Comparison of ENCODE assay signal across 8 mouse cellular contexts in the genomic region with DNA sequence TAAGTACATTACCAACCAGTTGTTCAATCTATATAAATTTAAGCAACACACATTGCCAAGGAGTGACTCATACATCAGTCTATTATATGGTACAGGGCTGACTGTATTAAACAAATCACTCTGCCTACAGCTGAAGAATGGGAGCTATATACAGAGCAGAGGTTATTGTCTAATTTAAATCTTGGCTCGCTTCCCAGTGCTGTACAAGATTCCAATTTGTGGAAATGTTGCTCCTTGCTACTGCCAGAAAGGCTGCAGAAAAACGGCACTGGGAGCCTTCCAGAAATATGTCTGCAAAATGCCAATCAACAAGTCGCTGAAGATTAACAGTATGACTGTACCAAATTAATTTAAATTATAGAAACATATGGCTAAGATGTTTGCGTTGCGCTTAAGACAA. TPM values are rescaled to one million over a fixed set of nuclear protein-coding genes. Genes with fewer than 3 reads are reported as not detected.
DNase-seq lines count a peak whose midpoint lies in the region; ATAC-seq lines count a peak whose summit lies in the region.

No protein-coding gene starts in this region.

- H3K27me3 ChIP-seq in embryonic facial prominence, embryonic 14.5 days (replicated peaks; ENCODE audit: control insufficient read depth, insufficient read depth, low read length), result 0 out of 2 replicates have a peak, but pooled peaks cover 8% of the 10 kb centered on the region

- peak; percentile 97 for ATAC-seq in embryonic facial prominence, embryonic 14.5 days (ENCODE audit: low read depth)
- ATAC-seq in megakaryocyte progenitor cell, adult 5-6 weeks (replicated peaks; ENCODE audit: poor library complexity), result 0 out of 2 replicates have a peak, but pooled peaks have one; percentile 39

- DNase-seq in kidney, adult 9 months, result peak; percentile 16
- no peak for DNase-seq in kidney, adult 11 months
- peak; percentile 97 for DNase-seq in embryonic facial prominence, embryonic 14.5 days (ENCODE audit: low spot score)
- peak; percentile 36 for DNase-seq in heart, postnatal 4 days
- no peak for DNase-seq in T-cell, adult 2 months (ENCODE audit: low spot score)
- DNase-seq in liver, result no peak
- no peak for DNase-seq in spleen, adult 12 weeks (ENCODE audit: low spot score)

- H3K4me3 ChIP-seq in embryonic facial prominence, embryonic 14.5 days (ENCODE audit: low read depth, low read length), result no peak overlapping the region

- peak overlapping the region; percentile 70 for H3K27ac ChIP-seq in embryonic facial prominence, embryonic 14.5 days (replicated peaks; ENCODE audit: low read depth, low read length)

- H3K36me3 ChIP-seq in embryonic facial prominence, embryonic 14.5 days (ENCODE audit: control insufficient read depth, insufficient read depth, low read length), result no peaks in the 10 kb centered on the region

- peaks cover 8% of the 10 kb centered on the region; the same call in 1 of the 2 replicates for H3K9me3 ChIP-seq in embryonic facial prominence, embryonic 14.5 days (ENCODE audit: control insufficient read depth, low read length)

- peak overlapping the region; percentile 16 for H3K4me2 ChIP-seq in embryonic facial prominence, embryonic 14.5 days (ENCODE audit: low read depth, low read length)

- peaks cover 28% of the 10 kb centered on the region for H3K4me1 ChIP-seq in embryonic facial prominence, embryonic 14.5 days (ENCODE audit: control insufficient read depth, insufficient read depth, low read length)

- H3K9ac ChIP-seq in embryonic facial prominence, embryonic 14.5 days (ENCODE audit: low read depth, low read length), result no peak overlapping the region

- 18% methylated on average over 5 of the region's 5 CpGs for WGBS in embryonic facial prominence, embryonic 14.5 days

RNA-seq across cellular contexts. Expression of a gene that starts 45.9 kb away (rescaled TPM):
- polyA plus RNA-seq in embryonic facial prominence, embryonic 14.5 days (2014; fragmentation: Nextera tagmentation; extraction: Ambion mirVana), result 4.9 and 5.2 TPM in 2 replicates
- total RNA-seq in heart, postnatal 4 days (2021), result 10 to 100 TPM; 24.3 to 25.1 TPM
- total RNA-seq in megakaryocyte progenitor cell, adult 5-6 weeks (2015), result not detected in 2 replicates
- 0.27 TPM in 1 of 2 replicates, not detected in the other for total RNA-seq in megakaryocyte progenitor cell, adult 5-6 weeks (2017)

Comparison
In these comparisons a context has a peak if more than half of its experiments do, and no peak if none do; other contexts are left out.
1. DNase-seq: peak in kidney, adult 9 months (single experiment), embryonic facial prominence, embryonic 14.5 days (single experiment) and heart, postnatal 4 days (single experiment); none in kidney, adult 11 months (single experiment), T-cell, adult 2 months (single experiment), liver (single experiment) and spleen, adult 12 weeks (single experiment).
2. RNA of a gene that starts 45.9 kb away (total RNA-seq): 24.3 to 25.1 TPM in heart, postnatal 4 days; 0.27 TPM in megakaryocyte progenitor cell, adult 5-6 weeks; every median in the first group is over 10 times any median in the second.